Mouse (Mus musculus) induced T-regulatory cell, adult 2 months (primary cell): ENCODE data around the gene Myl4.
A peak's percentile ranks its signal among the peaks of the same experiment; 100 is the strongest.
"Not testable (repeated sequence)": the region's sequence is repeated elsewhere in the genome, so short reads cannot be mapped to it uniquely, and the experiment has no call there.

Experiments used
- DNase-seq: peaks from one replicate; pipeline ENCODE4 v3.0.0-alpha.2; 2012; ENCODE audit warnings: low read depth

Gene Myl4

GRCm38 (mm10) chr11:104550406-104550974 is at the start of gene Myl4, which contains the start of gene Cdc27:
Gene Myl4 (plus strand): TSS chr11:104550663.
Gene Cdc27 (minus strand): TSS chr11:104550620.
- DNase-seq: peak; percentile 100

- no peak for DNase-seq
Observed at GRCm38 (mm10) chr11:104508455-104508854, 42.0 kb upstream of the Myl4 start.

- DNase-seq: peak; percentile 65
Observed at GRCm38 (mm10) chr11:104510606-104511005, 39.9 kb upstream of the Myl4 start.

- no peak for DNase-seq
Observed at GRCm38 (mm10) chr11:104512436-104512835, 38.0 kb upstream of the Myl4 start.

GRCm38 (mm10) chr11:104525935-104526334 is 24.5 kb upstream of the Myl4 start:
- no peak for DNase-seq

- DNase-seq: no peak
Observed at GRCm38 (mm10) chr11:104536843-104537242, 13.6 kb upstream of the Myl4 start.

GRCm38 (mm10) chr11:104537945-104538555 is 12.4 kb upstream of the Myl4 start:
- no peak for DNase-seq

- no peak for DNase-seq
Observed at GRCm38 (mm10) chr11:104539811-104540210, 10.7 kb upstream of the Myl4 start.

GRCm38 (mm10) chr11:104543337-104543736 is 7.1 kb upstream of the Myl4 start:
- DNase-seq: not testable (repeated sequence)

GRCm38 (mm10) chr11:104544507-104544906 is 6.0 kb upstream of the Myl4 start:
- no peak for DNase-seq

GRCm38 (mm10) chr11:104547502-104547901 is 3.0 kb upstream of the Myl4 start:
- DNase-seq: no peak

- DNase-seq: peak; percentile 85
Observed at GRCm38 (mm10) chr11:104549438-104550405, 741 bp upstream of the Myl4 start.

GRCm38 (mm10) chr11:104558065-104558464 is 7.6 kb downstream of the Myl4 start:
- no peak for DNase-seq

- DNase-seq: no peak
Observed at GRCm38 (mm10) chr11:104558651-104559403, 8.4 kb downstream of the Myl4 start.

GRCm38 (mm10) chr11:104560971-104561370 is 10.5 kb downstream of the Myl4 start:
- no peak for DNase-seq

- no peak for DNase-seq
Observed at GRCm38 (mm10) chr11:104563496-104563895, 13.0 kb downstream of the Myl4 start.

- DNase-seq: no peak
Observed at GRCm38 (mm10) chr11:104565172-104565571, 14.7 kb downstream of the Myl4 start.

- no peak for DNase-seq
Observed at GRCm38 (mm10) chr11:104566097-104566496, 15.6 kb downstream of the Myl4 start.

- no peak for DNase-seq
Observed at GRCm38 (mm10) chr11:104566796-104567195, 16.3 kb downstream of the Myl4 start.

- no peak for DNase-seq
Observed at GRCm38 (mm10) chr11:104567736-104568135, 17.3 kb downstream of the Myl4 start.

- DNase-seq: no peak
Observed at GRCm38 (mm10) chr11:104568326-104568725, 17.9 kb downstream of the Myl4 start.

GRCm38 (mm10) chr11:104570515-104570914 is 20.1 kb downstream of the Myl4 start:
- not testable (repeated sequence) for DNase-seq
